Mouse (Mus musculus) heart, postnatal 0 days (tissue): ENCODE results near the gene Ass1. TPM values are rescaled to one million over a fixed set of nuclear protein-coding genes. Genes with fewer than 3 reads are reported as not detected.

ENCODE experiments used
- ATAC-seq: fragments of 200-750 bp; cut with Nextera tagmentation; 2 replicates; pipeline ENCODE4 v1.8.0; 2017; ENCODE audit warnings: low read depth, moderate number of reproducible peaks, moderate library complexity; ENCODE audit not compliant: insufficient read depth
- DNase-seq: peaks from one replicate; pipeline ENCODE4 v3.0.0-alpha.2; 2016; ENCODE audit warnings: low spot score
- H3K27ac ChIP-seq: fragments of 300-500 bp; sonication (generic); 2 replicates; pipeline ENCODE4 v1.5.1; 2014; ENCODE audit warnings: low read depth, mild to moderate bottlenecking
- H3K27me3 ChIP-seq: fragments of 300-500 bp; sonication (generic); 2 replicates; pipeline ENCODE4 v1.6.1; 2014; ENCODE audit warnings: low read length, mixed read lengths; ENCODE audit not compliant: control insufficient read depth, insufficient read depth
- H3K36me3 ChIP-seq: fragments of 300-500 bp; sonication (generic); replicated peaks from 2 replicates; pipeline ENCODE4 v1.6.1; 2014; ENCODE audit warnings: low read length, mixed read lengths; ENCODE audit not compliant: control insufficient read depth, insufficient read depth
- H3K4me1 ChIP-seq: fragments of 300-500 bp; sonication (generic); 2 replicates; pipeline ENCODE4 v1.6.1; 2014; ENCODE audit warnings: antibody characterized with exemption; ENCODE audit not compliant: control insufficient read depth, insufficient read depth
- H3K4me2 ChIP-seq: fragments of 300-500 bp; sonication (generic); 2 replicates; pipeline ENCODE4 v1.6.1; 2014; ENCODE audit warnings: low read depth, mild to moderate bottlenecking, low read length, moderate library complexity
- H3K4me3 ChIP-seq: fragments of 300-500 bp; sonication (generic); 2 replicates; pipeline ENCODE4 v1.5.1; 2014; ENCODE audit warnings: low read depth, low read length
- H3K9ac ChIP-seq: fragments of 300-500 bp; sonication (generic); replicated peaks from 2 replicates; pipeline ENCODE4 v1.6.1; 2014; ENCODE audit warnings: low read depth, low read length, mixed read lengths
- H3K9me3 ChIP-seq: fragments of 300-500 bp; sonication (generic); replicated peaks from 2 replicates; pipeline ENCODE4 v1.6.1; 2016; ENCODE audit warnings: low read length; ENCODE audit not compliant: control insufficient read depth
- CTCF ChIP-seq: IDR thresholded peaks from 2 replicates; pipeline ENCODE4 v1.5.1; 2016; ENCODE audit warnings: antibody characterized with exemption, control low read depth, low read depth
- EP300 ChIP-seq: IDR thresholded peaks from 2 replicates; pipeline ENCODE4 v1.6.1; 2016; ENCODE audit warnings: antibody characterized with exemption, low read depth
- WGBS: fragments of 180-500 bp; shearing (Covaris S2); extraction: QIAGEN DNeasy Blood & Tissue Kit; methylation state at CpG from one replicate; pipeline ENCODE4 v1.1.7; 2014; 5-methylcytosine and 5-hydroxymethylcytosine counted together
- polyA plus RNA-seq: library from polyadenylated mRNA; unstranded; fragments of >200 nt; fragmentation: Nextera tagmentation; extraction: Ambion mirVana; gene quantifications from 2 replicates; pipeline ENCODE4 v1.2.1, GENCODE M21; 2015
- total RNA-seq: library from RNA; depleted of rRNA; stranded (reverse); fragments of >200 nt; gene quantifications from 2 replicates; pipeline ENCODE4 v1.2.3, GENCODE M21; 2014; ENCODE audit warnings: low replicate concordance

The Ass1 gene
- total and polyA plus RNA-seq, 2 experiments from 2014 or later, result 4.9 to 16.8 TPM

DNA sequence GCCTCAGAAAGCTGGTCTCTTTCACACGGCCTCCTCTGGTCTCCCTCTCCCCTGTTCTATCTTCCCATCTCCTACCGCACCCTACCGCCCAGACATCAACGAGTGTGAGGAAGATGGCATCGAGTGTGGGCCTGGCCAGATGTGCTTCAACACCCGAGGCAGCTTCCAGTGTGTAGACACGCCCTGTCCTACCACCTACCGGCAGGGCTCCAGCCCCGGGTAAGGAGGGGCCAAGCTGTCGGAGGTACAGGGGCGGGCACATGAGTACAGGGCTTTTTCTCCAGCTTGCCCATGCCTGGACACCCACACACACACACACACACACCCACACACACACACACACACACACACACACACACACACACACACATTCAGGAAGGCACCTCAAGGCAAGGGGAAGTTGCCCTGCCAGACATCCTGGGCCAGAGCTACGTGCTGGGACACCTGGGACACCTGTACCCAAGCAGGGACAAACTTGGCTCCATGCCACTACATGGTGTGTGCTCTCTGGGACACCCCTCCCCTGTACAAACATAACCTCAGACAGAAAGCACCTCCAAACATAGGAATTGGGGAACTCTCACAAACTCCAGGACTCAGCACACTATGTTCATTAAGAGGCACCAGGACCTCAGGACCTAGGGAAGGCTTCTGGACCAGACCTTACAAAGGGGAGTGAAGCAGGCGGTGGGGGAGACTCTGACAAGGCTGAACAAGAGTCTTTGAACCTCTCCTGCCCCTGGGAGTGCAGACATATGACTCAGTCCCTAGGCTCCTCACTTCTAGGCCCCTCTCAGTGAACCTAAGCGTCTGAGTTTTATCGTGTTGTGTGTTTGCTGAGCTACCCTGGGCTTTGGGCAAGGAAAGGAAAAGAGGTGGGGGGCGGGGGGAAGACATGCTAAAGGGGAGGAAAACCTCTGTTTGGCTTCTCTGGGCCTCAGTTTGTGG is 10.7 kb upstream of the Ass1 start:
- WGBS, result 53% methylated on average over 16 of the region's 16 CpGs
- H3K4me1 ChIP-seq, result peaks cover 17% of the 10 kb centered on the region
- no peak overlapping the region for H3K9ac ChIP-seq
- no peak for TF ChIP-seq EP300
- TF ChIP-seq CTCF, result no peak
- no peak for DNase-seq
- H3K4me3 ChIP-seq, result no peak overlapping the region
- H3K27me3 ChIP-seq, result peaks cover 32% of the 10 kb centered on the region
- H3K27ac ChIP-seq, result no peak overlapping the region
- ATAC-seq, result no peak
- H3K4me2 ChIP-seq, result peak overlapping the region; percentile 68
- H3K9me3 ChIP-seq, result no peaks in the 10 kb centered on the region
- H3K36me3 ChIP-seq, result no peaks in the 10 kb centered on the region

- no peak for DNase-seq
- no peak overlapping the region for H3K27ac ChIP-seq
Measured at GRCm38 (mm10) chr2:31460025-31460571, 9.9 kb upstream of the Ass1 start.

DNA sequence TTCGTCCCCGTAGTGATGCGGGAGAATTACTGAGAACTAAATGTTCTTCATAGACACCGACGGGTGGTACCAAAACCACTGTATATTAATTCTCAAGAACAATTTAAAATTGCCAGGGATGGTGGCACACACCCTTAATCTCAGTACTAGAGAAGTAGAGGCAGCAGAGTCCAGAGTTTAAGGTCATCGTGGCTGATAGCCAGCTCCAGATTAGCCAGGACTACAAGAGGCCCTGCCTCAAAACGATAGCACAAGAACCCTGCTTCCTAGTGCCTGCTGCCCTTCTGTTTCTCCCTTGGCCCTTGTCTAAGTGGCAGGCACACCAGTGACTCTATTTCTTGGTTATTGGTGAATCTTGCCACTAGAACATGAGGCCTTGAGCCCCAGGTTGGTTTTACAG is 9.1 kb upstream of the Ass1 start:
- Histone ChIP-seq H3K4me3 (no peak overlapping the region), H3K9me3 (no peaks in the 10 kb centered on the region), H3K36me3 (no peaks in the 10 kb centered on the region), H3K27ac (no peak overlapping the region), H3K27me3 (peaks cover 32% of the 10 kb centered on the region), H3K4me1 (0 out of 2 replicates have a peak, but pooled peaks cover 6% of the 10 kb centered on the region), H3K9ac (no peak overlapping the region), H3K4me2 (no peak overlapping the region)
- ATAC-seq, result no peak
- DNase-seq, result no peak
- TF ChIP-seq EP300 (no peak), CTCF (no peak)
- WGBS, result 75% methylated on average over 7 of the region's 7 CpGs

More at GRCm38 (mm10) chr2:31460025-31460571, 9.9 kb upstream of the Ass1 start:
- 4% methylated on average over 46 of the region's 48 CpGs for WGBS
- no peaks in the 10 kb centered on the region for H3K9me3 ChIP-seq
- peaks cover 8% of the 10 kb centered on the region for H3K4me1 ChIP-seq
- no peaks in the 10 kb centered on the region for H3K36me3 ChIP-seq
- H3K27me3 ChIP-seq, result peaks cover 32% of the 10 kb centered on the region
- peak; percentile 52 for ATAC-seq
- H3K4me3 ChIP-seq, result peak overlapping the region; percentile 39
- TF ChIP-seq EP300 (no peak), CTCF (peak; percentile 36)
- 0 out of 2 replicates have a peak overlapping the region, but pooled peaks have one; percentile 31 for H3K9ac ChIP-seq
- H3K4me2 ChIP-seq, result peak overlapping the region; percentile 68

DNA sequence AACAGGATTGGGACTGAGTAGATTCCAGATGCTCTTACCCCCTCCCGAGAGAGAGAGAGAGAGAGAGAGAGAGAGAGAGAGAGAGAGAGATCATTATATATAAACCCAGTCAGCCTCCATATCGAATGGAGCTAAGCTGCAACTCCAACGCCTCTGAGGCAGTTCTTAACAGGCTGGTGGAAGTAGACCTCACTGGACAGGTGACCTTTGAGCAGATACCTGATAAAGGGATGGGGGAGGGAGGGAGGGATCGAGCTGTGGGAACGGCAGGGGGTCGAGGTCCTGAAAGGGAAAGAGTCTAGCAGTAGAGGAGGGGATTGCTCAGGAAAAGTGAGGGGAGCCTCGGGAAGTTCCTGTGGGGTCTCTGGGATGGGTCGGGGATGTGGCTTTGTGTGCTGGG is 8.0 kb upstream of the Ass1 start:
- H3K4me2 ChIP-seq, result no peak overlapping the region
- 0 out of 2 replicates have a peak, but pooled peaks cover 6% of the 10 kb centered on the region for H3K4me1 ChIP-seq
- no peak for ATAC-seq
- H3K4me3 ChIP-seq, result no peak overlapping the region
- no peaks in the 10 kb centered on the region for H3K36me3 ChIP-seq
- no peak overlapping the region for H3K9ac ChIP-seq
- TF ChIP-seq CTCF (no peak), EP300 (no peak)
- H3K27me3 ChIP-seq, result peaks cover 32% of the 10 kb centered on the region
- DNase-seq, result no peak
- 26% methylated on average over 8 of the region's 8 CpGs for WGBS
- H3K9me3 ChIP-seq, result no peaks in the 10 kb centered on the region
- H3K27ac ChIP-seq, result no peak overlapping the region

- no peak overlapping the region for H3K9ac ChIP-seq
- peaks cover 33% of the 10 kb centered on the region for H3K27me3 ChIP-seq
- no peak for DNase-seq
- H3K4me2 ChIP-seq, result no peak overlapping the region
- 81% methylated on average over 7 of the region's 7 CpGs for WGBS
- no peaks in the 10 kb centered on the region for H3K36me3 ChIP-seq
- no peak overlapping the region for H3K4me3 ChIP-seq
- no peak for ATAC-seq
- TF ChIP-seq CTCF (no peak), EP300 (no peak)
- H3K27ac ChIP-seq, result no peak overlapping the region
- H3K4me1 ChIP-seq, result 0 out of 2 replicates have a peak, but pooled peaks cover 6% of the 10 kb centered on the region
- no peaks in the 10 kb centered on the region for H3K9me3 ChIP-seq
Measured at GRCm38 (mm10) chr2:31463253-31463652, 6.8 kb upstream of the Ass1 start.
